Mouse (Mus musculus) limb, embryonic 15.5 days (tissue): Measurements from ENCODE around the gene Cda. TPM values are rescaled to one million over a fixed set of nuclear protein-coding genes. Genes with fewer than 3 reads are reported as not detected.

ENCODE experiments used
- ATAC-seq: fragments of 200-750 bp; cut with Nextera tagmentation; 2 replicates; pipeline ENCODE4 v1.8.0; 2017; ENCODE audit warnings: low read depth, moderate TSS enrichment; ENCODE audit not compliant: insufficient number of reproducible peaks, low FRiP score, low TSS enrichment
- H3K27ac ChIP-seq: fragments of 300-500 bp; sonication (generic); 2 replicates; pipeline ENCODE4 v1.5.1; 2015; ENCODE audit warnings: moderate library complexity, mild to moderate bottlenecking, inconsistent platforms
- H3K27me3 ChIP-seq: fragments of 300-500 bp; sonication (generic); 2 replicates; pipeline ENCODE4 v1.6.1; 2015; ENCODE audit warnings: inconsistent platforms
- H3K36me3 ChIP-seq: fragments of 300-500 bp; sonication (generic); 2 replicates; pipeline ENCODE4 v1.6.1; 2015; ENCODE audit warnings: inconsistent platforms
- H3K4me1 ChIP-seq: fragments of 300-500 bp; sonication (generic); 2 replicates; pipeline ENCODE4 v1.6.1; 2015; ENCODE audit warnings: inconsistent platforms
- H3K4me2 ChIP-seq: fragments of 300-500 bp; sonication (generic); 2 replicates; pipeline ENCODE4 v1.6.1; 2015; ENCODE audit warnings: mild to moderate bottlenecking, inconsistent platforms
- H3K4me3 ChIP-seq: fragments of 300-500 bp; sonication (generic); 2 replicates; pipeline ENCODE4 v1.5.1; 2015; ENCODE audit warnings: mild to moderate bottlenecking, inconsistent platforms
- H3K9ac ChIP-seq: fragments of 300-500 bp; sonication (generic); 2 replicates; pipeline ENCODE4 v1.6.1; 2015; ENCODE audit warnings: inconsistent platforms
- H3K9me3 ChIP-seq: fragments of 300-500 bp; sonication (generic); 2 replicates; pipeline ENCODE4 v1.6.1; 2016; ENCODE audit warnings: inconsistent platforms
- WGBS: fragments of 180-500 bp; shearing (Covaris S2); methylation state at CpG from one replicate; pipeline ENCODE4 v1.1.7; 2015; 5-methylcytosine and 5-hydroxymethylcytosine counted together
- polyA plus RNA-seq: library from polyadenylated mRNA; unstranded; fragments of >200 nt; fragmentation: Nextera tagmentation; extraction: Ambion mirVana; gene quantifications from 2 replicates; pipeline ENCODE4 v1.2.1, GENCODE M21; 2015

Gene Cda
- polyA plus RNA-seq, 1 experiment from 2014 or later = 7.0 TPM

- no peak overlapping the region for H3K27ac ChIP-seq
- H3K4me3 ChIP-seq = no peak overlapping the region
- ATAC-seq = no peak
- no peaks in the 10 kb centered on the region for H3K36me3 ChIP-seq
- no peak overlapping the region for H3K4me2 ChIP-seq
- H3K9ac ChIP-seq = no peak overlapping the region
- H3K9me3 ChIP-seq = no peaks in the 10 kb centered on the region
- H3K4me1 ChIP-seq = peaks cover 35% of the 10 kb centered on the region
- 73% methylated on average over 6 of the region's 6 CpGs for WGBS
- H3K27me3 ChIP-seq = no peaks in the 10 kb centered on the region
These were observed 25.0 kb downstream of the Cda start for GRCm38 (mm10) chr4:138342778-138343177.

- Histone ChIP-seq H3K9ac (no peak overlapping the region), H3K27ac (no peak overlapping the region), H3K36me3 (no peaks in the 10 kb centered on the region), H3K9me3 (no peaks in the 10 kb centered on the region), H3K27me3 (no peaks in the 10 kb centered on the region), H3K4me1 (peaks cover 35% of the 10 kb centered on the region), H3K4me2 (no peak overlapping the region), H3K4me3 (no peak overlapping the region)
- no peak for ATAC-seq
- 56% methylated on average over 7 of the region's 7 CpGs for WGBS
These were observed 25.7 kb downstream of the Cda start for GRCm38 (mm10) chr4:138342048-138342447.

GRCm38 (mm10) chr4:138341393-138341792, 26.4 kb downstream of the Cda start:
- 43% methylated on average over 8 of the region's 8 CpGs for WGBS
- Histone ChIP-seq H3K4me1 (peaks cover 35% of the 10 kb centered on the region), H3K27me3 (no peaks in the 10 kb centered on the region), H3K4me3 (no peak overlapping the region), H3K9ac (no peak overlapping the region), H3K36me3 (no peaks in the 10 kb centered on the region), H3K27ac (no peak overlapping the region), H3K4me2 (no peak overlapping the region), H3K9me3 (no peaks in the 10 kb centered on the region)
- ATAC-seq = no peak

GRCm38 (mm10) chr4:138339963-138340362, 27.8 kb downstream of the Cda start:
- no peak overlapping the region for H3K27ac ChIP-seq
- no peak overlapping the region for H3K9ac ChIP-seq
- no peaks in the 10 kb centered on the region for H3K9me3 ChIP-seq
- H3K4me2 ChIP-seq = no peak overlapping the region
- H3K4me1 ChIP-seq = peaks cover 32% of the 10 kb centered on the region
- H3K4me3 ChIP-seq = no peak overlapping the region
- 27% methylated on average over 4 of the region's 4 CpGs for WGBS
- no peak for ATAC-seq
- no peaks in the 10 kb centered on the region for H3K36me3 ChIP-seq
- H3K27me3 ChIP-seq = no peaks in the 10 kb centered on the region

- Histone ChIP-seq H3K9ac (no peak overlapping the region), H3K36me3 (no peaks in the 10 kb centered on the region), H3K4me1 (peaks cover 15% of the 10 kb centered on the region; the same call in 1 of the 2 replicates), H3K4me3 (no peak overlapping the region), H3K4me2 (no peak overlapping the region), H3K27me3 (0 out of 2 replicates have a peak, but pooled peaks cover 4% of the 10 kb centered on the region), H3K27ac (no peak overlapping the region), H3K9me3 (no peaks in the 10 kb centered on the region)
- WGBS = 78% methylated on average over 9 of the region's 9 CpGs
- no peak for ATAC-seq
These were observed 30.5 kb downstream of the Cda start for GRCm38 (mm10) chr4:138337341-138337740.

- 71% methylated on average over 5 of the region's 5 CpGs for WGBS
- H3K4me1 ChIP-seq = peaks cover 15% of the 10 kb centered on the region; the same call in 1 of the 2 replicates
These were observed 30.9 kb downstream of the Cda start for GRCm38 (mm10) chr4:138336876-138337275.

GRCm38 (mm10) chr4:138335648-138336047, 32.1 kb downstream of the Cda start:
- Histone ChIP-seq H3K4me3 (no peak overlapping the region), H3K36me3 (no peaks in the 10 kb centered on the region), H3K27ac (no peak overlapping the region), H3K9ac (no peak overlapping the region), H3K27me3 (peaks cover 14% of the 10 kb centered on the region; the same call in 1 of the 2 replicates), H3K9me3 (no peaks in the 10 kb centered on the region), H3K4me2 (no peak overlapping the region), H3K4me1 (0 out of 2 replicates have a peak, but pooled peaks cover 7% of the 10 kb centered on the region)
- no peak for ATAC-seq
- WGBS = 85% methylated on average over 6 of the region's 6 CpGs

More at GRCm38 (mm10) chr4:138336876-138337275, 30.9 kb downstream of the Cda start:
- Histone ChIP-seq H3K27ac (no peak overlapping the region), H3K36me3 (no peaks in the 10 kb centered on the region), H3K4me3 (no peak overlapping the region), H3K4me2 (no peak overlapping the region), H3K9me3 (no peaks in the 10 kb centered on the region), H3K9ac (no peak overlapping the region), H3K27me3 (0 out of 2 replicates have a peak, but pooled peaks cover 6% of the 10 kb centered on the region)
- no peak for ATAC-seq

GRCm38 (mm10) chr4:138335036-138335435, 32.8 kb downstream of the Cda start:
- Histone ChIP-seq H3K27ac (no peak overlapping the region), H3K9ac (no peak overlapping the region), H3K4me3 (no peak overlapping the region), H3K27me3 (peaks cover 14% of the 10 kb centered on the region; the same call in 1 of the 2 replicates), H3K4me2 (no peak overlapping the region), H3K9me3 (no peaks in the 10 kb centered on the region), H3K36me3 (no peaks in the 10 kb centered on the region), H3K4me1 (0 out of 2 replicates have a peak, but pooled peaks cover 2% of the 10 kb centered on the region)
- ATAC-seq = no peak
- 78% methylated on average over 12 of the region's 12 CpGs for WGBS

GRCm38 (mm10) chr4:138333135-138333534, 34.7 kb downstream of the Cda start:
- Histone ChIP-seq H3K4me2 (no peak overlapping the region), H3K27me3 (peaks cover 14% of the 10 kb centered on the region; the same call in 1 of the 2 replicates), H3K4me3 (no peak overlapping the region), H3K9me3 (no peaks in the 10 kb centered on the region), H3K36me3 (no peaks in the 10 kb centered on the region), H3K9ac (no peak overlapping the region), H3K4me1 (no peaks in the 10 kb centered on the region), H3K27ac (no peak overlapping the region)
- 84% methylated on average over 4 of the region's 4 CpGs for WGBS
- ATAC-seq = no peak

- ATAC-seq = no peak
- H3K9me3 ChIP-seq = no peaks in the 10 kb centered on the region
- H3K36me3 ChIP-seq = no peaks in the 10 kb centered on the region
- peaks cover 14% of the 10 kb centered on the region; the same call in 1 of the 2 replicates for H3K27me3 ChIP-seq
- 78% methylated on average over 9 of the region's 9 CpGs for WGBS
- no peak overlapping the region for H3K4me3 ChIP-seq
- H3K9ac ChIP-seq = no peak overlapping the region
- no peak overlapping the region for H3K27ac ChIP-seq
- H3K4me2 ChIP-seq = no peak overlapping the region
- H3K4me1 ChIP-seq = 0 out of 2 replicates have a peak, but pooled peaks cover under 1% of the 10 kb centered on the region
These were observed 36.1 kb downstream of the Cda start for GRCm38 (mm10) chr4:138331647-138332046.

- H3K4me3 ChIP-seq = no peak overlapping the region
- H3K36me3 ChIP-seq = no peaks in the 10 kb centered on the region
- H3K4me1 ChIP-seq = peaks cover 7% of the 10 kb centered on the region; the same call in 1 of the 2 replicates
- H3K4me2 ChIP-seq = no peak overlapping the region
- WGBS = 25% methylated on average over 15 of the region's 15 CpGs
- H3K9ac ChIP-seq = no peak overlapping the region
- ATAC-seq = no peak
- H3K27me3 ChIP-seq = peaks cover 14% of the 10 kb centered on the region; the same call in 1 of the 2 replicates
- H3K9me3 ChIP-seq = no peaks in the 10 kb centered on the region
- no peak overlapping the region for H3K27ac ChIP-seq
These were observed 37.5 kb downstream of the Cda start for GRCm38 (mm10) chr4:138330264-138330671.

GRCm38 (mm10) chr4:138327891-138328470, 39.8 kb downstream of the Cda start:
- no peak for ATAC-seq
- Histone ChIP-seq H3K4me1 (peaks cover 12% of the 10 kb centered on the region; the same call in 1 of the 2 replicates), H3K4me2 (peak overlapping the region; percentile 21), H3K27me3 (peaks cover 14% of the 10 kb centered on the region; the same call in 1 of the 2 replicates), H3K36me3 (no peaks in the 10 kb centered on the region), H3K9ac (no peak overlapping the region), H3K4me3 (peak overlapping the region; percentile 21), H3K9me3 (no peaks in the 10 kb centered on the region), H3K27ac (peak overlapping the region; percentile 54; the same call in 1 of the 2 replicates)
- WGBS = 64% methylated on average over 7 of the region's 7 CpGs
